Mouse (Mus musculus) embryonic facial prominence, embryonic 14.5 days (tissue): ENCODE data around the gene Vapa. TPM values are rescaled to one million over a fixed set of nuclear protein-coding genes. Genes with fewer than 3 reads are reported as not detected.

Source experiments
- ATAC-seq: fragments of 200-750 bp; cut with Nextera tagmentation; 2 replicates; pipeline ENCODE4 v1.8.0; 2017; ENCODE audit warnings: low read depth, moderate number of reproducible peaks, moderate TSS enrichment
- DNase-seq: peaks from one replicate; pipeline ENCODE4 v3.0.0-alpha.2; 2015; ENCODE audit warnings: low spot score
- H3K27ac ChIP-seq: fragments of 300-500 bp; sonication (generic); replicated peaks from 2 replicates; pipeline ENCODE4 v1.5.1; 2014; ENCODE audit warnings: low read depth, mild to moderate bottlenecking, low read length, moderate library complexity
- H3K27me3 ChIP-seq: fragments of 300-500 bp; sonication (generic); replicated peaks from 2 replicates; pipeline ENCODE4 v1.6.1; 2014; ENCODE audit warnings: low read length; ENCODE audit not compliant: control insufficient read depth, insufficient read depth
- H3K36me3 ChIP-seq: fragments of 300-500 bp; sonication (generic); 2 replicates; pipeline ENCODE4 v1.6.1; 2014; ENCODE audit warnings: low read length, mixed read lengths; ENCODE audit not compliant: control insufficient read depth, insufficient read depth
- H3K4me1 ChIP-seq: fragments of 300-500 bp; sonication (generic); 2 replicates; pipeline ENCODE4 v1.6.1; 2014; ENCODE audit warnings: antibody characterized with exemption, low read length; ENCODE audit not compliant: control insufficient read depth, insufficient read depth
- H3K4me2 ChIP-seq: fragments of 300-500 bp; sonication (generic); 2 replicates; pipeline ENCODE4 v1.6.1; 2014; ENCODE audit warnings: low read depth, mild to moderate bottlenecking, low read length, moderate library complexity, mixed read lengths
- H3K4me3 ChIP-seq: fragments of 300-500 bp; sonication (generic); 2 replicates; pipeline ENCODE4 v1.5.1; 2014; ENCODE audit warnings: low read depth, mild to moderate bottlenecking, low read length
- H3K9ac ChIP-seq: fragments of 300-500 bp; sonication (generic); 2 replicates; pipeline ENCODE4 v1.6.1; 2014; ENCODE audit warnings: low read depth, mild to moderate bottlenecking, low read length, moderate library complexity, mixed read lengths
- H3K9me3 ChIP-seq: fragments of 300-500 bp; sonication (generic); 2 replicates; pipeline ENCODE4 v1.6.1; 2016; ENCODE audit warnings: low read length; ENCODE audit not compliant: control insufficient read depth
- WGBS: fragments of 180-500 bp; shearing (Covaris S2); extraction: QIAGEN DNeasy Blood & Tissue Kit; methylation state at CpG from one replicate; pipeline ENCODE4 v1.1.7; 2014; 5-methylcytosine and 5-hydroxymethylcytosine counted together
- polyA plus RNA-seq: library from polyadenylated mRNA; unstranded; fragments of >200 nt; fragmentation: Nextera tagmentation; extraction: Ambion mirVana; gene quantifications from 2 replicates; pipeline ENCODE4 v1.2.1, GENCODE M21; 2014

Gene Vapa
- polyA plus RNA-seq, 1 experiment from 2014 or later = 215 TPM

GRCm38 (mm10) chr17:65648371-65649174, 35.2 kb upstream of the Vapa start:
- Histone ChIP-seq H3K27me3 (no peaks in the 10 kb centered on the region), H3K36me3 (0 out of 2 replicates have a peak, but pooled peaks cover 4% of the 10 kb centered on the region), H3K27ac (no peak overlapping the region), H3K9me3 (no peaks in the 10 kb centered on the region), H3K9ac (no peak overlapping the region), H3K4me1 (peaks cover 3% of the 10 kb centered on the region), H3K4me2 (no peak overlapping the region), H3K4me3 (no peak overlapping the region)
- WGBS = 84% methylated on average over 9 of the region's 9 CpGs
- no peak for DNase-seq
- ATAC-seq = no peak

- 54% methylated on average over 5 of the region's 5 CpGs for WGBS
Observed at GRCm38 (mm10) chr17:65647961-65648360, 34.6 kb upstream of the Vapa start.

GRCm38 (mm10) chr17:65647226-65647625, 33.9 kb upstream of the Vapa start:
- Histone ChIP-seq H3K9me3 (no peaks in the 10 kb centered on the region), H3K27me3 (no peaks in the 10 kb centered on the region), H3K27ac (no peak overlapping the region), H3K4me2 (no peak overlapping the region), H3K36me3 (no peaks in the 10 kb centered on the region), H3K9ac (no peak overlapping the region), H3K4me1 (peaks cover 16% of the 10 kb centered on the region), H3K4me3 (no peak overlapping the region)
- DNase-seq (no peak), ATAC-seq (no peak)
- WGBS = 85% methylated on average over 6 of the region's 6 CpGs

More at GRCm38 (mm10) chr17:65647961-65648360, 34.6 kb upstream of the Vapa start:
- ATAC-seq (no peak), DNase-seq (no peak)
- Histone ChIP-seq H3K4me2 (no peak overlapping the region), H3K4me3 (no peak overlapping the region), H3K27ac (no peak overlapping the region), H3K36me3 (0 out of 2 replicates have a peak, but pooled peaks cover 4% of the 10 kb centered on the region), H3K9me3 (no peaks in the 10 kb centered on the region), H3K27me3 (no peaks in the 10 kb centered on the region), H3K4me1 (peaks cover 9% of the 10 kb centered on the region), H3K9ac (no peak overlapping the region)

DNA sequence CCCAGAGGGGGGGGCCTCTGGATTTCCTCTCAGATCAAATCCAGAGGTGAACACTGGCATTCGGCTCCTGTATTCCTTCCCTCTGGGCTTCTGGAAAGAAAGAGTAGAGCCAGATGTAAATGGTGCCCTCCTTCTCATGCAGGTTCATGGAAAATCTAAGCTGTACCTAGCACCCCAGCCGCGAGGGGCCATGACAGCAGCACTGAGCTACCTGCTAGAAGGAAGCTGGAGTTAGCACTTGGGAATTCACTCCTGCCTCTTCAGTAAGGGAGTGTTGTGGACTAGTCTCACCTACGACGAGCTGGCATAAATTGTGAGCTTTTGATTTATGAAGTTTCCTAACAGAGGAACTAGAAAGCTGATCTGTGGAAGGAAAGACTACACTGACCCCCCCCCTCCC, 30.2 kb upstream of the Vapa start:
- Histone ChIP-seq H3K4me1 (peaks cover 17% of the 10 kb centered on the region), H3K27me3 (no peaks in the 10 kb centered on the region), H3K4me2 (peak overlapping the region; percentile 35), H3K9ac (no peak overlapping the region), H3K4me3 (no peak overlapping the region), H3K27ac (peak overlapping the region; percentile 74), H3K9me3 (no peaks in the 10 kb centered on the region), H3K36me3 (no peaks in the 10 kb centered on the region)
- 54% methylated on average over 5 of the region's 5 CpGs for WGBS
- DNase-seq (no peak), ATAC-seq (0 out of 2 replicates have a peak, but pooled peaks have one; percentile 8)

- Histone ChIP-seq H3K9me3 (no peaks in the 10 kb centered on the region), H3K27me3 (no peaks in the 10 kb centered on the region), H3K4me1 (peaks cover 17% of the 10 kb centered on the region), H3K4me3 (no peak overlapping the region), H3K9ac (no peak overlapping the region), H3K36me3 (no peaks in the 10 kb centered on the region), H3K27ac (peak overlapping the region; percentile 74), H3K4me2 (peak overlapping the region; percentile 35)
- DNase-seq (peak; percentile 72), ATAC-seq (peak; percentile 56)
- 18% methylated on average over 10 of the region's 10 CpGs for whole genome bisulfite sequencing
Observed at GRCm38 (mm10) chr17:65643051-65643521, 29.7 kb upstream of the Vapa start.

DNA sequence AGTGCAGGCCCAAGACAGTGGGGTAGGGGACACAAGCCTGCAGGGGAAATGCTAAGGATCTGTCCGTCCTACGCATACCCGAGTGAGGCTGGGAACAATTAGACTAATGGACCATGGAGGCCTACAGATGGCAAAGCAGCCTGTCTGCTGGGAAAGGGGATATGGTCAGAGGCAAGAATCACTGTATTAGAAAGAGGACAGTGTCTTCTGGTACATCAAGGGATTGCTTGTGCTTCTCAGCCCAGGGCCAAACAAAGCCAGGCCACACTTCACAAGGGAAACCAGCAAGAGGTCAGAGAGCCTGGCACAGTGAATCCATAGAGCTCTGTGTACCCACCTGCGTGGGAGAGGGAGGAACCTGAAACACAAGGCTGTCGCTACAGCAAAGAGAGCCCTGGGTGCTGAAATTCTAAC, 29.2 kb upstream of the Vapa start:
- Histone ChIP-seq H3K9ac (0 out of 2 replicates have a peak overlapping the region, but pooled peaks have one; percentile 10), H3K4me2 (peak overlapping the region; percentile 35), H3K36me3 (no peaks in the 10 kb centered on the region), H3K4me1 (peaks cover 17% of the 10 kb centered on the region), H3K27me3 (no peaks in the 10 kb centered on the region), H3K4me3 (no peak overlapping the region), H3K9me3 (no peaks in the 10 kb centered on the region), H3K27ac (peak overlapping the region; percentile 74)
- peak; percentile 44 for ATAC-seq
- 24% methylated on average over 5 of the region's 5 CpGs for WGBS
- no peak for DNase-seq

GRCm38 (mm10) chr17:65641734-65642218, 28.4 kb upstream of the Vapa start, which contains the start of gene Txndc2:
Gene Txndc2, minus strand, starts transcription at chr17:65642168.
- H3K27me3 ChIP-seq = no peaks in the 10 kb centered on the region
- H3K4me3 ChIP-seq = no peak within 1 kb of the TSS
- 82% methylated on average over 11 of the region's 11 CpGs for WGBS
- no peak for ATAC-seq
- peak within 1 kb of the TSS; percentile 35 for H3K4me2 ChIP-seq
- H3K27ac ChIP-seq = peak within 1 kb of the TSS; percentile 74
- H3K9ac ChIP-seq = 0 out of 2 replicates have a peak within 1 kb of the TSS, but pooled peaks have one; percentile 10
- DNase-seq = no peak
- peaks cover 17% of the 10 kb centered on the region for H3K4me1 ChIP-seq
- no peaks in the 10 kb centered on the region for H3K9me3 ChIP-seq
- H3K36me3 ChIP-seq = no peaks in the 10 kb centered on the region

DNA sequence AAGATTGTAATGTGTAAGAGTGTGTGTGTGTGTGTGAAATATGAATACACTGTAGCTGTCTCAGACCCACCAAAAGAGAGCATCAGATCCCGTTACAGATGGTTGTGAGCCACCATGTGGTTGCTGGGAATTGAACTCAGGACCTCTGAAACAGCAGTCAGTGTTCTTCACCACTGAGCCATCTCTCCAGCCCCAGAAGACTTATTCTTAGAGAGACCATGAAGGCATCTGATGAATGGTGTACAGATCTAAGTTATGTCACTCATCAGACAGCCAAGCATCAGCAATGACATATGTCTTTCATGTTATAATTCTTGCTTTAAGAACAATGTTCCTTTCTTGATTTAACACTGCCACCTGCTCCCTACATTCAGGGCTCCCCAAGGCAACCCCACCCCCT, 25.8 kb upstream of the Vapa start:
- Histone ChIP-seq H3K4me3 (no peak overlapping the region), H3K4me2 (no peak overlapping the region), H3K36me3 (no peaks in the 10 kb centered on the region), H3K9ac (no peak overlapping the region), H3K27me3 (no peaks in the 10 kb centered on the region), H3K27ac (no peak overlapping the region), H3K9me3 (no peaks in the 10 kb centered on the region), H3K4me1 (peaks cover 17% of the 10 kb centered on the region)
- DNase-seq (no peak), ATAC-seq (no peak)
- 83% methylated on average over 1 of the region's 1 CpGs for WGBS
